Mouse (Mus musculus) bone marrow macrophage, adult 2 months (primary cell): ENCODE data around the gene Fbln2. TPM values are rescaled to one million over a fixed set of nuclear protein-coding genes. Genes with fewer than 3 reads are reported as not detected.

Source experiments
- H3K27ac ChIP-seq: 2 replicates; pipeline ENCODE4 v1.5.1; 2012; ENCODE audit warnings: low read depth, low read length; ENCODE audit not compliant: insufficient read depth
- H3K4me1 ChIP-seq: 2 replicates; pipeline ENCODE4 v1.6.1; 2012; ENCODE audit warnings: low read length; ENCODE audit not compliant: control insufficient read depth, insufficient read depth
- H3K4me3 ChIP-seq: 2 replicates; pipeline ENCODE4 v1.5.1; 2012; ENCODE audit warnings: mild to moderate bottlenecking, low read length, moderate library complexity; ENCODE audit not compliant: insufficient read depth
- CTCF ChIP-seq: IDR thresholded peaks from 2 replicates; pipeline ENCODE4 v1.5.1; 2012; ENCODE audit warnings: low read depth, mild to moderate bottlenecking, low read length, moderate library complexity
- POLR2A ChIP-seq: IDR thresholded peaks from 2 replicates; pipeline ENCODE4 v1.6.1; 2012; ENCODE audit warnings: mild to moderate bottlenecking, low read depth, low read length, borderline replicate concordance
- polyA plus RNA-seq: library from polyadenylated mRNA; stranded (reverse); fragments of >200 nt; gene quantifications from 2 replicates; pipeline ENCODE4 v1.2.4, GENCODE M21; 2012; ENCODE audit not compliant: missing spikeins, insufficient read depth, insufficient read length

Gene Fbln2
- polyA plus RNA-seq, 1 experiment, result 3.1 TPM

DNA sequence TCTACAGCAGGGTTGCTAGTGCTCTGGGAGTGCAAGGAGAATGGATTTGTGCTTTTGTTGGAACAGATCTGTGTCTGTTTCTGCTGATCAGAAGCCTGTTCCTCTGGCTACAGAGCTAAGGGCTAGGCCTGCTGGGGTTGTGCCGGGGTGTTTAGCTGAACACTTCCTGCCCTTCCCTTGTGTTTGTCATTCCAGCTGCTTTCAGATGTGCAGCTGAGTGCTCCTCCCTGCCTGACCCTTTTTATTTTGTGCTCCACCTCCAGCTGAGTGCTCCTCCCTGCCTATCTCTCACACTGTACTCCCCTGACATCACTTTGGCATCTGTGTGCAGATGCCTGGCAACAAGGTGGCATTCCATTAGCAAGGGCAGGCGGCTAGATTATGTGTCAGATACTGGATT, 28.3 kb downstream of the Fbln2 start:
- H3K4me3 ChIP-seq, result no peak overlapping the region
- no peak overlapping the region for H3K27ac ChIP-seq
- TF ChIP-seq POLR2A (no peak), CTCF (no peak)
- no peaks in the 10 kb centered on the region for H3K4me1 ChIP-seq

GRCm38 (mm10) chr6:91240964-91241363, 28.7 kb downstream of the Fbln2 start:
- no peak overlapping the region for H3K27ac ChIP-seq
- H3K4me3 ChIP-seq, result no peak overlapping the region
- TF ChIP-seq CTCF (no peak), POLR2A (no peak)
- no peaks in the 10 kb centered on the region for H3K4me1 ChIP-seq

GRCm38 (mm10) chr6:91243395-91243794, 31.1 kb downstream of the Fbln2 start:
- no peak for TF ChIP-seq CTCF
- no peak for TF ChIP-seq POLR2A
- H3K4me1 ChIP-seq, result no peaks in the 10 kb centered on the region
- H3K4me3 ChIP-seq, result no peak overlapping the region
- H3K27ac ChIP-seq, result no peak overlapping the region

DNA sequence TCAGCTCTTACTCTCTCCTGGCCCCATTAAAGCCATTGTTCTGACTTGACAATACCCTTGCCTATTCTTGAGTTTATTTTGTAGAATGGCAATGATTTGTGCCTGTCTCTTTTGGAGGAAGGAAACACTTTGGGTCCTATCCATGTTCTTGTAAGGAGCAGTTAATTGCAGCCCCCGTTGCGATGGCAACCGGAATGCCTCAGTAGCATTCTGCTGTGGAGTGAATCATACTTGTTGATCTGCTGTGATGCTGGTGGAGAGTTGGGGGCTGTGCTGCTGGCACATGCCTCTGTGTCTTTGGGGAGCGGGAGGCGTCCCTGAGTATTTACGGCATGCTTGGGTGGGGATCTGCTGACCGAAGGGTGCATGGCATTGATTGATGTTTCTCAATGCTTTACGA, 32.1 kb downstream of the Fbln2 start:
- Histone ChIP-seq H3K4me3 (no peak overlapping the region), H3K4me1 (no peaks in the 10 kb centered on the region), H3K27ac (no peak overlapping the region)
- TF ChIP-seq POLR2A (no peak), CTCF (no peak)

GRCm38 (mm10) chr6:91245331-91245730, 33.1 kb downstream of the Fbln2 start:
- H3K4me3 ChIP-seq, result no peak overlapping the region
- no peak overlapping the region for H3K27ac ChIP-seq
- TF ChIP-seq CTCF (no peak), POLR2A (no peak)
- H3K4me1 ChIP-seq, result no peaks in the 10 kb centered on the region

GRCm38 (mm10) chr6:91247343-91247742, 35.1 kb downstream of the Fbln2 start:
- Histone ChIP-seq H3K4me1 (no peaks in the 10 kb centered on the region), H3K4me3 (no peak overlapping the region), H3K27ac (no peak overlapping the region)
- TF ChIP-seq POLR2A (no peak), CTCF (no peak)

- H3K27ac ChIP-seq, result no peak overlapping the region
- H3K4me3 ChIP-seq, result no peak overlapping the region
- TF ChIP-seq POLR2A (no peak), CTCF (no peak)
- H3K4me1 ChIP-seq, result no peaks in the 10 kb centered on the region
Observed at GRCm38 (mm10) chr6:91248627-91249026, 36.4 kb downstream of the Fbln2 start.

DNA sequence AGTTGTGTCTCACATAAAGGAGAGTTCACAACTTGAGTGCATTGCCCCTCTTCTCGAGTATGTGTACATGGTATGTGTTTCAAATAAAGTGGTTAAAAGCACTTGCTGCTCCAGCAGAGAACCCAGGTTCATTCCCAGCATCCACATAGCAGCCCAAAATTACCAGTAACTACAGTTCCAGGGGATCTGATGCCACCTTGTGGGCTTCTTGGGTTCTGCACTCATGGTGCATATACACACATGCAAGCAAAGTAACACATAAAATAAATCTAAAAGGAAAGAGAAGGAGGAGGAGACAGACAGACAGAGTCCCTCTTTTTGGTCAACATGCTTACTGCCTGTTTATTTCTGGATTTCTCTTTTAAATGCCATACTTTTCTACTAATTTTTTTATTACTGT, 37.5 kb downstream of the Fbln2 start:
- Histone ChIP-seq H3K4me3 (no peak overlapping the region), H3K4me1 (no peaks in the 10 kb centered on the region), H3K27ac (no peak overlapping the region)
- TF ChIP-seq CTCF (no peak), POLR2A (no peak)

DNA sequence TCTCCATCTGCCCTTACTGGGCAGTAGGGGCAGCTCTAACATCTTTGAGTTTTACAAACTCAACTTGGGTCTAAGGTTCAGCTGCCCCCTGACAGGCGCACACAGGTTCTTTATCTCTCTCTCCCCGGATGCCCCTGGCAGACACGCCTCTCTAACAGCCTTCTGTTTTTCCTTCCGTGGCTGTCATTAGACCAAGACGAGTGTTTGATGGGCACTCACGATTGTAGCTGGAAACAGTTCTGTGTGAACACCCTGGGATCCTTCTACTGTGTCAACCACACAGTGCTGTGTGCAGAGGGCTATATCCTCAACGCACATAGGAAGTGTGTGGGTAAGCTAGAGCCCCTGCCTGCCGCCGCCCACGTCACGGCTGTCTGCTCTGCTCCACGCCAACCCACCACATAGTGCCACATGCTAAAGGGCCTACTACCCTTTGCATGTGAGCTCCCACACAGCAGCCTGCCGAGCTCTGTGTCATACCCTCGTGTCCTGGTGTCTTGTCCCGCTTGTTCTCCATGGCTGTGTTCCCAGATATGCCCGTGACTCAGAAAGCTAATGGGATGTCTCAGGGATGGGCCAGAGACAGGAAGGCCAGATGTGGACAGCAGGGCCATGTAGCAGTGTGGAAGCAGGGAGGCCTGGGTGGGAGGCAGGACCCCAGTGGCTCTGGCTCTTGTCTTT, 47.3 kb downstream of the Fbln2 start:
- Histone ChIP-seq H3K4me1 (no peaks in the 10 kb centered on the region), H3K27ac (no peak overlapping the region), H3K4me3 (no peak overlapping the region)
- TF ChIP-seq CTCF, result no peak
- TF ChIP-seq POLR2A, result no peak

- no peak for TF ChIP-seq POLR2A
- TF ChIP-seq CTCF, result no peak
- H3K4me1 ChIP-seq, result no peaks in the 10 kb centered on the region
- H3K27ac ChIP-seq, result no peak overlapping the region
- H3K4me3 ChIP-seq, result no peak overlapping the region
Observed at GRCm38 (mm10) chr6:91260347-91260986, 48.2 kb downstream of the Fbln2 start.
